Mouse (Mus musculus): ENCODE measurements around the gene Cast.

- no peak for TF ChIP-seq CHD2 (IDR thresholded peaks at IDR 0.05; ENCODE audit: low read depth, low read length)
- TF ChIP-seq ZC3H11A (IDR thresholded peaks at IDR 0.05; ENCODE audit: borderline replicate concordance, low read depth, low read length), result no peak
- no peak for TF ChIP-seq ZNF384 (IDR thresholded peaks at IDR 0.05; ENCODE audit: low read depth, low read length)
- TF ChIP-seq MAFK (IDR thresholded peaks at IDR 0.05; ENCODE audit: insufficient read depth, low read depth, low read length), result no peak
- no peak for TF ChIP-seq HCFC1 (IDR thresholded peaks at IDR 0.05; ENCODE audit: borderline replicate concordance, insufficient read depth, low read length)
These were observed 25.9 kb upstream of the Cast start for GRCm38 (mm10) chr13:74834543-74834942.
